Mouse (Mus musculus) testis, adult 2 months (tissue): ENCODE results near the gene Zbtb7a.

Experiments
- CTCF ChIP-seq: fragments of 200-500 bp; IDR thresholded peaks from 2 replicates; pipeline ENCODE4 v1.5.1; 2012; ENCODE audit warnings: low read depth, mild to moderate bottlenecking, inconsistent platforms, low read length, moderate library complexity; ENCODE audit not compliant: control insufficient read depth, insufficient read depth, insufficient replicate concordance
- POLR2A ChIP-seq: fragments of 200-500 bp; IDR thresholded peaks from 2 replicates; pipeline ENCODE4 v1.6.1; 2012; ENCODE audit warnings: low read depth, mild to moderate bottlenecking, inconsistent platforms, low read length, moderate library complexity; ENCODE audit not compliant: control insufficient read depth

- TF ChIP-seq POLR2A (no peak), CTCF (no peak)
These were observed 45.9 kb downstream of the Zbtb7a start for GRCm38 (mm10) chr10:81180946-81181345.
